Mouse (Mus musculus): ENCODE measurements around the gene Gm27021. TPM values are rescaled to one million over a fixed set of nuclear protein-coding genes. Genes with fewer than 3 reads are reported as not detected.

Gm27021 gene
- 4.9 and 5.5 TPM in 2 replicates for polyA plus RNA-seq (2016; fragmentation: Nextera tagmentation; extraction: Ambion mirVana)

- peak; percentile 94 for ATAC-seq (ENCODE audit: low FRiP score)
- Histone ChIP-seq H3K27ac (peak within 1 kb of the TSS; percentile 86), H3K27me3 (no peaks in the 10 kb centered on the region), H3K4me3 (peak within 1 kb of the TSS; percentile 75), H3K4me1 (peaks cover 46% of the 10 kb centered on the region), H3K9me3 (replicated peaks) (no peaks in the 10 kb centered on the region), H3K9ac (peak within 1 kb of the TSS; percentile 95), H3K36me3 (peaks cover 36% of the 10 kb centered on the region), H3K4me2 (replicated peaks) (peak within 1 kb of the TSS; percentile 91)
- WGBS = under 1% methylated on average over 84 of the region's 105 CpGs
Observed at GRCm38 (mm10) chr8:120667561-120668373, at the start of gene Gm27021, which contains the start of gene Cox4i1. TSS of gene Gm27021 (minus strand) at chr8:120668079. TSS of gene Cox4i1 (plus strand) at chr8:120668222.

GRCm38 (mm10) chr8:120715996-120716680, 48.3 kb upstream of the Gm27021 start:
- Histone ChIP-seq H3K4me3 (no peak overlapping the region), H3K9me3 (replicated peaks) (no peaks in the 10 kb centered on the region), H3K4me2 (replicated peaks) (no peak overlapping the region), H3K27ac (no peak overlapping the region), H3K9ac (no peak overlapping the region), H3K36me3 (no peaks in the 10 kb centered on the region), H3K4me1 (0 out of 2 replicates have a peak, but pooled peaks cover 2% of the 10 kb centered on the region), H3K27me3 (no peaks in the 10 kb centered on the region)
- ATAC-seq (ENCODE audit: low FRiP score) = no peak
- 80% methylated on average over 15 of the region's 15 CpGs for WGBS

DNA sequence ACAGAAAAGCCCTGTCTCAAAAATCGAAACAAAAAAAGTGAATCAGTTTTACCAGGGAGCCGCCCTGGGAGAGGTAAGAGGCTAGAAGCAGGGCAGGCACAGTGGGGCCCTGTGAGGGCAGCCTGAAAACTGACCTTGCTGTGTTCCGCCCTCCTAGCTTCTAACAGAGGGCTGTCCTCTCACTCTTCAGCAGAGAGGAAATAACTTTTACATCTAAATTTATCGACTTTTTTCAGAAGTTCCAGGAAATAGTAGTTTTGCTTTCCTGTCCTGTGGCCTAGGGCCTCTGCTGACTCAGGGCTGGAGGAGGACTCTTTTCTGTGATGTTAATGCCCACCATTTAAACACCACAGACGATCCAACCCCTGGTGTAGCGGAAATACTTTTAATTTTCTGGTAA, 47.3 kb upstream of the Gm27021 start:
- H3K36me3 ChIP-seq = no peaks in the 10 kb centered on the region
- H3K4me1 ChIP-seq = 0 out of 2 replicates have a peak, but pooled peaks cover 2% of the 10 kb centered on the region
- no peaks in the 10 kb centered on the region for H3K27me3 ChIP-seq
- no peak overlapping the region for H3K9ac ChIP-seq
- ATAC-seq (ENCODE audit: low FRiP score) = no peak
- H3K4me3 ChIP-seq = no peak overlapping the region
- 77% methylated on average over 6 of the region's 6 CpGs for WGBS
- H3K4me2 ChIP-seq (replicated peaks) = no peak overlapping the region
- H3K27ac ChIP-seq = no peak overlapping the region
- no peaks in the 10 kb centered on the region for H3K9me3 ChIP-seq (replicated peaks)

- Histone ChIP-seq H3K4me2 (replicated peaks) (no peak overlapping the region), H3K27me3 (no peaks in the 10 kb centered on the region), H3K36me3 (no peaks in the 10 kb centered on the region), H3K9ac (no peak overlapping the region), H3K9me3 (replicated peaks) (no peaks in the 10 kb centered on the region), H3K27ac (no peak overlapping the region), H3K4me3 (no peak overlapping the region), H3K4me1 (no peaks in the 10 kb centered on the region)
- WGBS = 82% methylated on average over 10 of the region's 10 CpGs
- no peak for ATAC-seq (ENCODE audit: low FRiP score)
Observed at GRCm38 (mm10) chr8:120709176-120709575, 41.3 kb upstream of the Gm27021 start.

DNA sequence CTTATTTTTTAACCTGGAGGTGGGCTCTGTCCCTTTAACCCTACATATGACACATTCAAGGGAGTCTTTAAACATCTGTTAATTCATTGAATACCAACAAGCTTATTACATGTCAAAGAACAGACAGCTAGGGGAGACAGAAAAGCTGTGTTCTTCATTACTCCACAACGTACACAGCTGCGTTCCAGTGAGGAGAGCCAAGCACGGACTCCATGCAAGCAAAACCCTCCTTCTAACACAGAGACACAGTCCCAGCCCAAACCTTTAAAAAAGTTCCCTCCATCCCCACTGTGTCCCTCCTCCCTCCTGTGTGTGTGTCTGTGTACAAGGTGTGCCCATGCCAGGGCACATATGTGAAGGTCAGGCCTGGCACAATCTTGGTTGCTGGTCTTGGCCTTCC, 38.3 kb upstream of the Gm27021 start:
- H3K9me3 ChIP-seq (replicated peaks) = no peaks in the 10 kb centered on the region
- ATAC-seq (ENCODE audit: low FRiP score) = no peak
- H3K4me3 ChIP-seq = no peak overlapping the region
- no peaks in the 10 kb centered on the region for H3K4me1 ChIP-seq
- H3K4me2 ChIP-seq (replicated peaks) = no peak overlapping the region
- 69% methylated on average over 3 of the region's 3 CpGs for WGBS
- no peaks in the 10 kb centered on the region for H3K36me3 ChIP-seq
- H3K9ac ChIP-seq = no peak overlapping the region
- H3K27ac ChIP-seq = no peak overlapping the region
- no peaks in the 10 kb centered on the region for H3K27me3 ChIP-seq

GRCm38 (mm10) chr8:120705163-120705562, 37.3 kb upstream of the Gm27021 start:
- no peaks in the 10 kb centered on the region for H3K36me3 ChIP-seq
- WGBS = 81% methylated on average over 15 of the region's 15 CpGs
- no peak for ATAC-seq (ENCODE audit: low FRiP score)
- H3K4me2 ChIP-seq (replicated peaks) = no peak overlapping the region
- no peak overlapping the region for H3K27ac ChIP-seq
- no peak overlapping the region for H3K9ac ChIP-seq
- no peaks in the 10 kb centered on the region for H3K27me3 ChIP-seq
- no peak overlapping the region for H3K4me3 ChIP-seq
- no peaks in the 10 kb centered on the region for H3K9me3 ChIP-seq (replicated peaks)
- H3K4me1 ChIP-seq = no peaks in the 10 kb centered on the region

GRCm38 (mm10) chr8:120704203-120704602, 36.3 kb upstream of the Gm27021 start:
- 64% methylated on average over 9 of the region's 9 CpGs for WGBS
- H3K4me1 ChIP-seq = no peaks in the 10 kb centered on the region
- H3K9ac ChIP-seq = no peak overlapping the region
- no peaks in the 10 kb centered on the region for H3K36me3 ChIP-seq
- H3K27me3 ChIP-seq = no peaks in the 10 kb centered on the region
- no peak overlapping the region for H3K27ac ChIP-seq
- no peak overlapping the region for H3K4me3 ChIP-seq
- H3K9me3 ChIP-seq (replicated peaks) = no peaks in the 10 kb centered on the region
- no peak for ATAC-seq (ENCODE audit: low FRiP score)
- H3K4me2 ChIP-seq (replicated peaks) = no peak overlapping the region

- WGBS = 64% methylated on average over 19 of the region's 19 CpGs
- no peaks in the 10 kb centered on the region for H3K36me3 ChIP-seq
- no peak overlapping the region for H3K4me2 ChIP-seq (replicated peaks)
- no peaks in the 10 kb centered on the region for H3K27me3 ChIP-seq
- ATAC-seq (ENCODE audit: low FRiP score) = no peak
- H3K4me1 ChIP-seq = no peaks in the 10 kb centered on the region
- no peak overlapping the region for H3K4me3 ChIP-seq
- no peak overlapping the region for H3K9ac ChIP-seq
- 0 out of 2 replicates have a peak, but pooled peaks cover 3% of the 10 kb centered on the region for H3K9me3 ChIP-seq (replicated peaks)
- H3K27ac ChIP-seq = no peak overlapping the region
Observed at GRCm38 (mm10) chr8:120701758-120702465, 34.0 kb upstream of the Gm27021 start.

DNA sequence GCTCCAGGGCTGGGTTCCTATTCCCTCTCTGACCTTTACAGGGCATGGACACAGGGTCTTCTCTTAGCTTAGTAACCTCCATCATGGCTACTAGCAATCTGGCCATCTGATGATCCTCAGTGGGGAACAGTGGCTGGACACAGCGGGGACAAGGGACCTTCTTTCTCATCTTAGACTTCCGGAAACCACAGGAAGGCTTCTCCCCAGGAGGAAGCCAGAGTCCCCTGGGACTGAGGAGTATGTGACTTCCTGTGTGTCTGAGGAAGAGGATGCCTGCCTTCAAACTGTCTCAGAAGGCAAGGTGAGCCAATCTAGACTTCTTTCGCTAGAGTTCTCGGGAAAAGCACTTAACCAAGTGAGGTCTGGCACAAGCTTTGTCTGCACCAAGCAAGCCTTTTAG, 32.2 kb upstream of the Gm27021 start:
- H3K4me2 ChIP-seq (replicated peaks) = no peak overlapping the region
- no peaks in the 10 kb centered on the region for H3K36me3 ChIP-seq
- no peak overlapping the region for H3K9ac ChIP-seq
- H3K27ac ChIP-seq = no peak overlapping the region
- no peak overlapping the region for H3K4me3 ChIP-seq
- H3K27me3 ChIP-seq = no peaks in the 10 kb centered on the region; the same call in 1 of the 2 replicates
- H3K9me3 ChIP-seq (replicated peaks) = 0 out of 2 replicates have a peak, but pooled peaks cover 3% of the 10 kb centered on the region
- peaks cover 6% of the 10 kb centered on the region; the same call in 1 of the 2 replicates for H3K4me1 ChIP-seq
- no peak for ATAC-seq (ENCODE audit: low FRiP score)
- WGBS = 89% methylated on average over 4 of the region's 4 CpGs

- H3K4me1 ChIP-seq = peaks cover 6% of the 10 kb centered on the region; the same call in 1 of the 2 replicates
- H3K4me3 ChIP-seq = no peak overlapping the region
- H3K27me3 ChIP-seq = no peaks in the 10 kb centered on the region; the same call in 1 of the 2 replicates
- no peak overlapping the region for H3K4me2 ChIP-seq (replicated peaks)
- H3K9me3 ChIP-seq (replicated peaks) = 0 out of 2 replicates have a peak, but pooled peaks cover 3% of the 10 kb centered on the region
- no peak overlapping the region for H3K9ac ChIP-seq
- no peak for ATAC-seq (ENCODE audit: low FRiP score)
- 61% methylated on average over 2 of the region's 2 CpGs for WGBS
- H3K36me3 ChIP-seq = no peaks in the 10 kb centered on the region
- no peak overlapping the region for H3K27ac ChIP-seq
Observed at GRCm38 (mm10) chr8:120699565-120699964, 31.7 kb upstream of the Gm27021 start.

DNA sequence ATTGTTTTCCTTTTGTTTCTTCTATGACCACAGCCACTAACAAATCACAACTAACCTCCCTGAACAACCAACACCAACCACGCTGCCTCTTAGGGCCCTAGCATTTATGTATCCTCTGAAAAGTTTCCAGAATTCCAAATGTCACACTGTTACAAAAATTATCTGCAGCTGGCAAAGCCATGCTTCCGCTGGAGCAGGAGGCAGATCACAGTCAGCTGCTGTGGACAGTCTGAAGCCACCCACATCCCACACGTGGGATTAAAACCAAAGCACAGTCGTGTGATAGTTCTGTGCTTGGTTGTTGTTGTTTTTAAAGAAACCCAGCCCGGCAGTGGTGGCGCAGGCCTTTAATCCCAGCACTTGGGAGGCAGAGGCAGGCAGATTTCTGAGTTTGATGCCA, 31.2 kb upstream of the Gm27021 start:
- no peaks in the 10 kb centered on the region for H3K36me3 ChIP-seq

DNA sequence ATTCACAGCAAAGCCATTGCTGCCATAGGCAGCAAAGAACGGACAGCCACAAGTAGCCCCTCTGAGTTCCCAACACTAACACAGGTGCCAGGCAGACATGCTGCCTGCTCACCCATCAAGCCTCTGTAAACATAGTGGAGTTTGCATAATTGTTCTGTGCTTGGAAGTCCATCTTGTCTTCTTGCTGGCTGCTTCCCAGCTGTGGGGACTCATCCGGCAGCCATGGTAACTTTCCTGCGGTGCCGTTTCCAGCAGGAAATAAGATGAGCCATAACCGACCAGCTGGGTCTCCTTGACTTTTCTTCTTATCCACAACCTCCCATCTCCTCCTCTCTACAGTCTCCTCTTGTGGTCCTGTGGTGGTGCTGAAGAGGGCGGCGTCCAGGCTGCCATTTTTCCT, 30.5 kb upstream of the Gm27021 start:
- Histone ChIP-seq H3K4me3 (no peak overlapping the region), H3K27ac (no peak overlapping the region), H3K4me1 (peaks cover 6% of the 10 kb centered on the region; the same call in 1 of the 2 replicates), H3K4me2 (replicated peaks) (no peak overlapping the region), H3K36me3 (no peaks in the 10 kb centered on the region), H3K9ac (no peak overlapping the region), H3K27me3 (no peaks in the 10 kb centered on the region; the same call in 1 of the 2 replicates), H3K9me3 (replicated peaks) (0 out of 2 replicates have a peak, but pooled peaks cover 3% of the 10 kb centered on the region)
- whole genome bisulfite sequencing = 89% methylated on average over 7 of the region's 7 CpGs
- ATAC-seq (ENCODE audit: low FRiP score) = no peak

More for the DNA sequence above, 31.2 kb upstream of the Gm27021 start:
- Histone ChIP-seq H3K9ac (no peak overlapping the region), H3K27me3 (no peaks in the 10 kb centered on the region; the same call in 1 of the 2 replicates), H3K4me2 (replicated peaks) (no peak overlapping the region), H3K27ac (no peak overlapping the region), H3K9me3 (replicated peaks) (0 out of 2 replicates have a peak, but pooled peaks cover 3% of the 10 kb centered on the region), H3K4me1 (peaks cover 6% of the 10 kb centered on the region; the same call in 1 of the 2 replicates), H3K4me3 (no peak overlapping the region)
- 73% methylated on average over 6 of the region's 6 CpGs for WGBS
- ATAC-seq (ENCODE audit: low FRiP score) = no peak

Data from hindbrain, embryonic 12.5 days (tissue).